Mouse (Mus musculus): ENCODE measurements around the gene Catsper4.

The Catsper4 gene

DNA sequence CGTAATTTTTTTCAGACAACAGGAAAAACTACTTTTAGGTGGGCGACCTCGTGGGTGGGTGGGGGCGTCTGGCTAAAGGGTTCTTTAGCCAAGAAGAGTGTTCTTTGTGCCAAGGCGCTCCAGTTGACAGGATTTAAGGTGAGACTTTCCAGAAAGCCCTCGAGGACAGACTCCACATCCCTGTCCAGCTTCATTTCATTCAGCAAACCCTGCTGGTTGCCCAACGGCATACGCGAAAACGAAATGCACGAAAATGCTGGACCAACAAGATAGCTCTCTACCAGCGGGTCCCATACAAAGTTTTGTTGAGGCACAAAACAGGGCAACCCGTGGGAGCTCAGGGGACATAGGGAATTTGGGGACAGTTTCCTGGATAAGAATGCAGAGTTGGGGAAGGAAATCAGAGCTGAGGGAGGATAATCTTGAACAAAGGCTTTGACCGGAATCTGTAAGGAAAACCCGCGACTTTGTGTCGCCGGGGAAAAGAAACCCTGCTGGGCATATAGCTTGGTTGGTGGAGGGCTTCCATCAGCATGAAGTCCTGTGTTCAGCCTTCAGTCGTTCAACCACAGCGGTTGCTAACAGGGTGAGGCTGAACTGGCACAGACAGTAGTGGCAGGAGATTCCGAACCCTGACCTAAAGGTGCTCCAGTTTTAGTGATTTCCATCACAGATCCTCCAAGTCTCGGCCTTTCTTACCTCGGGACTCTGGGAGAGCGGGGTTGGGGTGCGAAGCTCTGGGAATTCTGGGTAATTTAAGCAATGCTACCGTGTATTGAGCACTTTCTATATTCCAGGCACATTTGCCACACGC lies 23.1 kb upstream of the Catsper4 start:
- DNase-seq (ENCODE audit: low spot score): no peak

DNA sequence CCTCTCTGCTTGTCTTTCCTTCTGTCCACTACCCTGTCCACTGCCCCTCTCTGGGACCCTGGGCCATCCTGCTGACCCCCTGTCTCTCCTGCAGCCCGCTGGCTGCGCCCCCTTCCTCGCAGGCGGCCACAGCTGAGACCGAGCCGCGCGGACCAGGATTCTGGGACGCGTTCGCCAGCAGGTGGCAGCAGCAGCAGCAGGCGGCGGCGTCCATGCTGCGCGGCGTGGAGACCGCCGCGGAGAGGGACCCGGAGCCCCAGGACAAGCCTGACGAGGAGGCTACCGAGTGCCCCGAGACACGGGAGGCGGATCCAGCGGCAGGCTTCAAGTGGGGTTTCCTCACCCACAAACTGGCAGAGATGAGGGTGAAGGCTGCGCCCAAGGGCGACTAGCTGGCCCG lies 22.5 kb upstream of the Catsper4 start:
- DNase-seq (ENCODE audit: low spot score): peak; percentile 80

DNA sequence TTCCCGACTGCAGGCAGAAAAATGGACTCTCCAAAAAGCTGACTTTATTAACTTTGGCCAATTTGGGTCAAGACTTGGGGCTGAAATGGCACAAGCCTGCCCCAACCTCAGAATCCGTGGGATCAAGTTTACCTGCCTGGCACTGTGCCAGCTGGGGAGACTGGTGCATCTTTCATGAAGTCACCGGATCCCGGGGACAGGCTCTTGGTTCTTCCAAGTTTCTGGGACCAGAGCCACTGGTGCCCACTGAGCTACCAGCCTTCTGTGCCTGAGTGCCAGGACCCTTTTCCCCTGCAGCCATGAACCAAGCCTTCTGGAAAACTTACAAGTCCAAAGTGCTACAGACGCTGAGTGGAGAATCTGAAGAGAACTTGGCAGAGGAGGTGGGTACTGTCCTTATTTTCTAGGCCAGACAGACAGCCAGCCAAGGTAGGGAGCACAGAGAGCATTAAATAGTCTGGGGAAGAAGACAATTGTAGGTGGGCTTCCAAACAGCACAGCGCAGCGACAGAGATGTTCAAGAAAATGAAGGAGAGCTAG lies 19.6 kb upstream of the Catsper4 start, which contains the start of gene Gm30191:
TSS of gene Gm30191 (plus strand) at position 217 of the 540 bp plus-strand sequence.
- DNase-seq (ENCODE audit: low spot score): no peak

DNA sequence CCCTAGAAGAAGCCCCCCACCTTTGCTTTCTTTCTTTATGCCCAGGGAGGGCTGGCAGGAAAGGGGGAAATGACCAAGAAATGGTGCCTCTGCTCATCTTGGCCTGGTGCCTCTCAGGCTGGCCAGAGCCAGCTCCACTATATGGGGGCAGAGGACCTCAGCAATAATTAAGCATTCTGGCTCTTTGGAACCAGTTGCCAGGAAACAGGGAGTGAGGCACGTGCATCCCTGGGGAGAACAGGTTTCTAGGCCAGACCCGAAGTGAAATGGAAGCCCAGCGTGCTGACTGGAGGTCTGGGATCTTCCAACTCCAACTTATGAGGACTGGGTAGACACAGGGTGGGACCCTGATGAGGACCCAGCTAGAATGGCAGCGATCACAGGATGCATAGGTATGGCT lies 19.1 kb upstream of the Catsper4 start:
- no peak for DNase-seq (ENCODE audit: low spot score)

DNA sequence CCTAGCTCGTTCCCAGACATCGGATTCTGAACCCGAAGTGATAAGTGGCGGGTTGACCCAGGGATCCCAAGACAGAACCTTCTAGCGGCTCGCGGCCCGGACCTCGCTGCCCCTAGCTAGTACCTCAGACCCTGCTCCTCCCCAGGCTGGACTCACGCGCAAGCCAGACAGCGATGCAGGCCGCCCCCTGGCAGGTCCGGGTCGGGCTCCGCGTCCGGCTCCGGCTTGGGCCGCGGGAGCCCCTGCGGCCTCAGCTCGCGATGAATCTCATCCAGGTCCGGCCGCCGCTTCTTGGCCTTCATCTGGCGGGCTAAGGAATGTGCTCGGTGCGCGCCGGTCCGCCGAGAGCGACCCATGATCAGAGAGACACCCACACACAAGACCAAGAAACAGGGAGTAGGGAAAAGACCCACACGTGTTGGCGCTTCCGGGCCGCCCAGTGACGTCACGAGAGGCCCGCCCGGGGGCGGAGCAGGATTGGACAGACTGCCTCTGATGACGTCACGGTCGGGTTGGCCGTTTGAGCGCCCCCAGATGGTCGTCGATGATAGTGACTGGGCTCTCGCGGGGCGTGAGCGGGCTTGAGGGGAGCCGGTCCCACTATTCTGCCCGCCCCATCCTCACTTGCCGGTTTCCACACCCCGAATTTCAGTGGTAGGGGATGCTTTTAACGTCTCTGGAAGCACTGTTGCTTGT lies 18.1 kb upstream of the Catsper4 start, which contains the start of gene Zfp593:
TSS of gene Zfp593 (minus strand) at position 445 of the 696 bp plus-strand sequence.
- DNase-seq (ENCODE audit: low spot score): peak; percentile 99

DNA sequence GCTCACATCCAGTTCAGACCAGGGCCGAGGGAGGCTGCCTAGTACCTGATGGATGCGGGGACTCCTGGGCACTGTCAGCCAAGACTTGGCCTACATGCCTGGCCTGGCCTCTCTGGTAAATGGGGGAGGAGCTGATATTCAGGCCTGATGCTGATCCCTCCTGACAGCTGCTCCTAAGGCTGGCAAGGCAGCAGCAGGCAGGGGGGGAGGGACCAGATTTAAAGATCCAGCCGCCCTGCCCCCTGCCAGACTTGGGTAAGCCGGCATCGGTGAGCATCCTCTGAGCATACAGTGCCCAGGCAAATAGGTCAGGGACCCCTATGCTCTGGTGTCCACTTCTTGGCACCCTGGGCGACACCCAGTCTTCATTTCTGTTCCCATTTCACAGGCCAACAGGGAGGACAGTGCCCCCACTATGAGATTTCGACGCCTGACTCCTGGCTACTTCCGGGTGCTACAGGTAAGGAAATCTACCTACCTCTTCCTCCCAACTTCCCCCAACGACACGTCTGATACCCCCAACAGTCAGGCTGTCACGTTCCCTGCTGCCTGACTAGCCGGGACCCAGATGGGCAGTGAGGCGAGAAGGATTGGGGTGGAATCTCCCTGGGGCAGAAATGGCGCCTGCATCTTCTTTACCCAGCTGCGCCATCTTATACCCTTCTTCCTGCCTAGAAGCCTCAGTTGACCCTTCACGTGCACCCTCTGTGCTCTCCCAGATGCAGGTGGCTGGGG lies 16.5 kb upstream of the Catsper4 start, which contains the start of gene E130218I03Rik:
TSS of gene E130218I03Rik (plus strand) at position 147 of the 735 bp plus-strand sequence.
- no peak for DNase-seq (ENCODE audit: low spot score)

DNA sequence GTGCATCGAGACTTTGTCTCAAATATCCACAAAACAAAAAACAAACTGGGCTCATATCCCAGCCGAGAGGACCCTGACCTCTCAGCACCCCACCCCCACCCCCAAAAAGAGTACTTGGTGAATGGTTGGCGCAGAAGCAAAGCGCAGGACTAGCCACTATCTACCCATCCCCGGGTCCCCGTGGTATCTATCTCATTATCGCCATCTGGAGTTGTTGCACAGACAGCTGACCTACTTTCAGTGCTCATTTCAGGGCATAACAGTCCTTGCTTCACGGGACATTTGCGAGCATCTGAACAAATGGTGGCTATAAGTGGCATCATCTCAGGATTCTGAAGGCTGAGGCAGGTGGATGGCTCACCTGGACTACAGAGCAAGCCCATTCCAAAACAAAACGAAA lies 11.5 kb upstream of the Catsper4 start:
- DNase-seq (ENCODE audit: low spot score): no peak

DNA sequence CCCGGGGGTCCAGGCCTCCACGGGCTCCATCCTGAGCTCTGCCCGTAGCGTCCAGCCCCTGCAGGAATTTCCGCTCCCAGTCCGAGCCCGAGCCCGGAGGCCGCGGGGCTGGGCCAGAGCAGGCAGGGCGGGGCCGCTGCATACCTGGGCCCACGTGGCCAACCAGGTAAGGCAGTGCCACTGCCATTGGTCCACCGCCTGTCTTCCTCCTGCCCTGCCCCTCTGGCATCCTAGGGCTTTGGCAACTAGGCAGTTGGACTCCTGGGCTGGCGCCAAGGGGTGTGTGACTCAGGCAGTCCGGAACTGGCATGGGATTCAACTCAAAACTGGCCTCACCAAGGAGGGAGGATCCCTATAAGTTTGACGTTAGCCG lies 11.1 kb upstream of the Catsper4 start, which contains the start of gene Cnksr1:
TSS of gene Cnksr1 (minus strand) at position 121 of the 373 bp plus-strand sequence.
- DNase-seq (ENCODE audit: low spot score): peak; percentile 82

DNA sequence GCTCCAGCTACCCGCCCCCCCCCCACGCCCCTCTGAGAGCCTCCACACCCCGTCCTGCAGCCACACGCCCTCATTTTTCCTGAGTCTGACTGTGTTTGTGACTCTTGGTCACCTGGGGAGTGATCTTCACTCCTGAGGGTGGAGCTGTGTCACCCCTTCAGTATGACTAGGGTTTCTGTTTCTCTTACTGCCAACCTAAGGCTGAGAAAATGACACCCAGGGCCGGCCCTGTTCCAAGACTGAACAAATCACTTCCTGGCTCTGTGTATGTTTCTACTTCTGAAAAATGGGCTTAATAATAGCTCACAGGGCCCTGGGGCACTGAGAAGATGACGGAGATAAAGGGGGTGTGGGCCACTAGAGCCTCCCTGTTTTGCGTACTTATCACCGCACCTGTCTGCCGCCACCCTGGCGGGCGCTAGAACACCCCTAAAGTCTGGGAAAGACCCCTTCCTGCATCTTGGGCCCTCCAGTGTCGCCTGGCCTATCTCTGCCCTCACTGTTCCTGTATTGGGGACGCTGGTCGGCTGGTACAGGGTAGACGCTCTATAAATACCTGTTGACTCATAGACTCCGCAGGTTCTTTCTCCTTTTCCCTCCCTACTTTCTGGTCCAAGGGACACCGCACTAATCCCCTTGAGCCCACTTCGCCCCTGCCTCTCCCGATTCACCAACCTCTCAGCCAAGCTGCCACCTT lies 10.5 kb upstream of the Catsper4 start:
- DNase-seq (ENCODE audit: low spot score): no peak

DNA sequence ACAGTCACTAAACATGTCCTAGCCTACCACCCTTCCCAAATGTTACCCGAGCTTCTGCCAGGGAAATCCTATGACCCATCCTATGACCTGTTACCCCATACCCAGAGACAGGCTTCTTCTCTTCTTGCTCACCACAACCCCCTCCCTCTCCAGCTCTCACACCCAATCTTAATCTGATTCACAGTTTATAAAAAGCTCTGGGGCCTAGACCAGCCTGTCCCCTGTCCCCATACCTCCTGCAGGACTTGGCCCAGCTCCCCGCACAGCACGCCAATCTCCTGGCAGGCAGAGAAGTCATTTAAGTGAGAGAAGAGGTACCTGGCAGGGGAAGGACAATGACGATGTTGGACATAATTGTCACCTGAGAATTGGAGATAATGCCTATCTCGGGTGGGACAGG lies 7.7 kb upstream of the Catsper4 start:
- no peak for DNase-seq (ENCODE audit: low spot score)

DNA sequence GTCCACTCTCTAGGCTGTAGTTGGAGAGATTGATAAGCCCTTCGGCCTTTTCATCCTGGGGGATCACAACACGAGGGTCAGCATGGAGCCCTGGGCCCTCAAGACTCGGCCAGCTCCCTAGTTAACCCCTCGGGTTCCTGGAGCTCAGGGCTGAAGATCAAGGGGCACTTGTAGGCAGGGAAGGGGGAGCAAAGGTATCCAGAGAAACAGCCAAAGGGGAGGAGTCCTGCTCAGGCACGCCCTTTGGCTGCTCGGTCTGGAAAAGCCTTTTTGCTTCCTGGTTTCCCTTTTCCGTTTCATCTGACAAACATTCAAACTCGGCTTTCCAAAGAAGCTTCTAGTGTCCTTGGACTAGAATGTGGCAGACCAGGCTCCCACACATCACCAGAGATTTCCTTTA lies 3.2 kb upstream of the Catsper4 start:
- no peak for DNase-seq (ENCODE audit: low spot score)

DNA sequence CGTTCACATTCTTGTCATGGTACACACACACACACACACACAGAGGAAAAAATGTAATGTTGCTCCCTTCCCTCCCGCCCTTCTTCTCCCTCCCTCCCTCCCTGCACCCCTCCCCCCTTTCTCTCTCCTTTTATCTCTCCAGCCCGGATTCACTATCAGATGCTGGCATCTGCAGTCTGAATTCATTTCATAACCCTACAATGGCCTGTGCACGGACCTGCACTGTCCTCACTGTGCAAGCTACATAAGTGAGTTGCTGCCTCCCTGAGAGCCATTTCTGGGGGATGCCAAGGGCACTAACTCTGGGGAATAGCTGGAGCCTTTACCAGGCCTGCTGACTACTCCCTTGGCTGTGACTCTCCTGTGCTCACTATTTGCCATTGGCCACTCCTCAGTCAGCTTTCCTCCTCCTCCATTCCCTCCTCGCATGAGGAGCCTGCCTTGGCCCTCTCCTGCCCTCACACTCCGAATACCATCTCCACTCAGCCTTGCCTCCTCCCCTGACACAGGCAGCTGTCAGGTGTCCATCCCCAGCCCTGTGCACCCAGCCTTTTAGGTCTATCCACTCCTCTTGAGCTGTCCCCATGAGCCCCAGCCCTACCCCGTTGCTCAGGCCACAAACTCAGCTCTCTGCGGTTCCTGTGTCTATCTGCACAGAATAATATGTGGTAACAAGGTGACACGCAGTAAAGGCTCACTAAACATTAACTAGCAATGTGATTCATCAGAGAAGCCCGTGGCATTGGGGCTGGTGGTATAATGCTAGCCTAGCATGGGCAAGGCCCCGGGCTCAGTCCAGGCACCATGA lies 4.2 kb downstream of the Catsper4 start:
- DNase-seq (ENCODE audit: low spot score): no peak

DNA sequence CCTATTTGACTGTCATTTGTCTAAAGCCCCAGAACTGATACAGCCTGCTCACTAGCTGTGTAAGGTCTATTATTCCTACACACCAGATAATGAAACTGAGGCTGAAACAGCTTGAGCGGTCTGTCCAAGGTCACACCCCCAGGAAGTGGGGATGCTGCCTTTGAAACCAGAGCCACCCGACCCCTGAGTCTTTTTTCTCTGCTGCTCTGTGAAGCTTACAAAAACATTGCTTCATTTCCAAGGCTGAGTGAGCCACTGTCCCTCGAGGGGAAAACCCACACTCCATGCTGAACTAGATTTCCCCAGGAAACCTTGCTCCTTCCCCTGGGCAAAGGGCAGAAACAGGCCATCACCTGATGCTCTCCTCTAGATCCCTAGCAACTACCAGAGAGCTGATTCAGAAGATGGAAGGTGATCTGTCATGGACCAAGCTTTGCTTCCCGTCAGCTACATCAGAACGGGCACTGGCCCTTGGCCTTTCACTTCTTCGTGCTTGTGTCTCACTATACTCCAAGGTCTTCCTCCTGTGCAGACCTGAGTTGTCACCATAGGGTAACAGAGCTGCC lies 20.6 kb downstream of the Catsper4 start:
- DNase-seq (ENCODE audit: low spot score): no peak

DNA sequence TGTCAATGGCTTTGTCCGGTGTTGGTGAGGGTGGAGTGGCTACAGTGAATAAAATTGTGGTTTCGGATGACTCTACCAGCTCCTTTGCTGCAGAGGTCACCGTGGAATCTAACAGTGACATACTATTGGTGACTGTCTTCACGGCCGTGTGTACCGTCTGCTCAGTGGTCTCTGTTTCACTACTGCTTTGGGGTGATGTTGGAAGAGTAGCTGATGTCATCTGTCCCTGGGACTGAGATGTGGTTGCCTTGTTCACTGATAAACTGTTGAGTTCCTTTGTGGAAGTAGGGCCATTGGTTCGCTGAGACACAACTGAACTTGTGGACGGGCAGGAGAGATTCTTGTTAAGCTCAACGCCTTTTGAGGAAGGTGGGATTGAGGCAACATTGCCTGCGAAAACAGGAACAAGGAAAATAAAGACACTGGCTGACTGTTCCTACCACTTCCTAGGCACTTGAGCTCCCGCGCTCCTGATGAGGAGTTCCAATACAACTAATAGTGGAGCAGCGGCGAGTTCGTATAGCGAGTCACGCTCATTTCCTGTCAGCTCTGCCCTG lies 23.8 kb downstream of the Catsper4 start:
- DNase-seq (ENCODE audit: low spot score): no peak

DNA sequence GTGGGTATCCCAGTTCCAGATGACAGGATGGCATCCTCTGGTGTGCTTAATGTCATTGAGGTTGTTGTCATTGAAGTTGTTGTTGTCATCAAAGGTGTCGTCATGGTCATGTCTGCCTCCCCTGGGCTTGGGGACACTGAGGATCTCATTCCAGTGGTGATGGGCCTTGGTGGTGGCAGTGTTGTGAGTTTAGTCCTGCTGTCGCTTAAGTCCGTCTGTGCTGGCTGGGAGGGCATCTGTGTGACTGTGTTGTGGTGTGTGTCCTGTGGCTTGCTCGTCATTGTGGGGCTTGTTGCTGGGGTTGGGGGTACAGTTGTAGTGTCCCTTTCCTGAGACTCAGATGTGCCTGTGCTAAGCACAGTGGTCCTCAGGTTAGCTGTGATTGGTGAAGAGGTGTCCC lies 24.3 kb downstream of the Catsper4 start, which contains the start of gene Gm7534:
TSS of gene Gm7534 (minus strand) at position 101 of the 400 bp plus-strand sequence.
- DNase-seq (ENCODE audit: low spot score): no peak

DNA sequence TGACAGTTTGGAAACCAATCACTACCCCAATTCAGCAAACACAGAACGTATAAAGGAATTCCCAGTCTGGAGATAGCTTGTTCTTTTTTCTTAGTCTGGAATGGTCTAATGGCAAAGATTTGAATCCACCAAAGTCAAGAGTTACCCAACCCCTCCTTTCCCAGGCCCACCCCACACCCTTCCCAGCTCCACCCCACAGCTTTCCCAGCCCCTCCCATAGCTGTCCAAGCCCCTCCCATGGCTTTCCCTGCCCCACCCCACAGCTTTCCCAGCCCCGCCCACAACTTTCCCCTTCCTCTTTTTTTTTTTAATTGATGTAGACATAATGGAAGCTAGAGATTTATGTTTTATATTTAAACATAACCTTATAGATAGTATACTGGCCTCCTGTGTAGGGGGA lies 27.8 kb downstream of the Catsper4 start:
- no peak for DNase-seq (ENCODE audit: low spot score)

DNA sequence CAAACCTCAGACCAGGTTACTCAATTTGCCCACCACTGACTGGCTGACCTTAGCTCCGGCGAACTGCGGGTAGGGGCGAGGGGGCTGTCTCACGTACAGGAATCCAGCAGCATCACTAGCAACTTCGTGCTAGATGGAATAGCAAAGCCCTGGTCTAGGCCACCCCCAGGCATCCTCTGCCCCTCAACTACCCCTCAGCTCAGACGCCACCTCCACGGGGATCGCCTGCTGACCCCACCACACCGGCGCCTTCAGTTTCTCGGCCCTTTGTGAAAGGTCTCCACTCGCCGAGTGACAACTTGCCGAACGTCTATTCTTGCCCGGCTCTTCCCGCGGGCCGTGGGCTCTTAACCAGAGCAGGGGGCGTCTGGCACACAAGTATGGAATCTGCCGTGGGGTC lies 40.9 kb downstream of the Catsper4 start:
- DNase-seq (ENCODE audit: low spot score): peak; percentile 7

DNA sequence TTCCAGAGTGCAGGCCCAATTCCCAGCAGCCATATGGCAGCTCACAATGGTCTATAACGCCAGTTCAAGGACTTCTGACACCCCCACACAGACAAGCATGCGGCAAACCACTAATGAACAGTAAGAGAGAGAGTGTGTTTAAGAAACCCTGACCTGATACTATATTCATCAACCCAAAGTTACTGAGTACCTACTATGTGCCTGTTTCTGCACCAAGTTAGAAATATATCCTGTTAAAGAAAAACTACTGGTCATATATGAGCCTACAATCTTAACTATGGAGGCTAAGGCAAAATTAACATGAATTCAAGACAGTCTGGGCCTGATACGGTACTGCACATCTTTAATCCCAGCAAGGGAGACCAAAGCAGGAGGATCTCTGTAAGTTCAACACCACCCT lies 41.6 kb downstream of the Catsper4 start:
- no peak for DNase-seq (ENCODE audit: low spot score)

DNA sequence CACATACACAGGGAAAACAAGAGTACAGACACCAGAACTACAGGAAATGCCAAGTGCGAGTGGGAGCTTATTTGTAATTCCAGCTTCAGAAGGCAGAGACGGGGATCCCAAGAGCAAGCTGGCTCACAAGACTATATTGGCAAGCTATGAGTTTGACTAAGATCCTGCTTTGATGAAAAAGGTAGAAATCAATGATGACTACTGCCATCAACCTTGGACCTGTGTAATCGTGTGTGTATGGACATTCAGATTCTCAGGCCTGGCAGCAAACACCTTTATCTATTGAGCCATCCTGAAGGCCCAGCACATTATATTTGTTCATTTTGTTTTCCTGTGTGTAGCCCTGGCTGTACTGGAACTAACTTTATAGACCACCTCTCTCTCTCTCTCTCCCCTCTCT lies 43.5 kb downstream of the Catsper4 start:
- no peak for DNase-seq (ENCODE audit: low spot score)

DNA sequence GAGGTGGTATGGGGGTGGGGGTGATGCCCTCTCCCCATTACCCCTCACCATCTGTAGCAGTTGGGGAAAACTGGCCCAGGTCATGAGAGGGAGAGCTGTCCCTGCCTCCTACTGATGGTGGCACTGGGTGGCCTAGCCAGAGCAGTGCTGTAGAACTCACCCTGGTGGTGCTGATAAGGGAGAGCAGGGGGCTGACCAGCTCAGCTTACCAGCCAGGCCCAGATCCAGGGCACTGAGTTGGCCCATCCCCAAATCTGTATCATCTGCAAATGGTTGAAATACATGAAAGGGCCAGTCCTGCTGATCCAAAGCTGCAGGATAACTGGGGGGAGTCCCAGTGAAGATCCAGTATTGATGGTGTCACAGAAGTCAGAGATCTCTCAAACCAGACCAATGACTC lies 45.4 kb downstream of the Catsper4 start:
- DNase-seq (ENCODE audit: low spot score): no peak
